Comparison of ENCODE assay signal across 9 mouse cellular contexts in genomic region chr19:4120496-4120895, GRCm38 (mm10). TPM values are rescaled to one million over a fixed set of nuclear protein-coding genes. Genes with fewer than 3 reads are reported as not detected.
DNase-seq lines count a peak whose midpoint lies in the region; ATAC-seq and TF ChIP-seq lines count a peak whose summit lies in the region.
"Had no signal": no experiment of that assay in that cellular context is flagged by ENCODE, and none has a peak within 500 bp of the region (broad histone marks: within the 10 kb centered on the region; RNA-seq: fewer than 3 reads in every experiment).

No protein-coding gene starts in this region.

- H3K9ac ChIP-seq in heart, postnatal 0 days (replicated peaks; ENCODE audit: low read depth, low read length): no peak overlapping the region
- H3K9ac ChIP-seq in hindbrain, embryonic 14.5 days: no peak overlapping the region
- H3K9ac ChIP-seq in midbrain, embryonic 13.5 days (replicated peaks): no peak overlapping the region

- H3K4me1 ChIP-seq in heart, postnatal 0 days (ENCODE audit: control insufficient read depth, insufficient read depth): peaks cover 9% of the 10 kb centered on the region; the same call in 1 of the 2 replicates
- H3K4me1 ChIP-seq in embryonic facial prominence, embryonic 10.5 days: peaks cover 24% of the 10 kb centered on the region
- H3K4me1 ChIP-seq in hindbrain, embryonic 14.5 days (replicated peaks; ENCODE audit: control insufficient read depth, insufficient read depth, low read length): peaks cover 9% of the 10 kb centered on the region
- peaks cover 10% of the 10 kb centered on the region for H3K4me1 ChIP-seq in midbrain, embryonic 13.5 days (replicated peaks)

- H3K4me3 ChIP-seq in heart, postnatal 0 days (ENCODE audit: low read depth, low read length): no peak overlapping the region
- H3K4me3 ChIP-seq in embryonic facial prominence, embryonic 10.5 days: peak overlapping the region; percentile 63
- H3K4me3 ChIP-seq in hindbrain, embryonic 14.5 days (replicated peaks; ENCODE audit: low read length): peak overlapping the region; percentile 33
- peak overlapping the region; percentile 48 for H3K4me3 ChIP-seq in midbrain, embryonic 13.5 days (replicated peaks)

- no peaks in the 10 kb centered on the region for H3K27me3 ChIP-seq in heart, postnatal 0 days (ENCODE audit: control insufficient read depth, insufficient read depth, low read length)
- H3K27me3 ChIP-seq in embryonic facial prominence, embryonic 10.5 days (replicated peaks; ENCODE audit: low read depth, poor library complexity, severe bottlenecking): no peaks in the 10 kb centered on the region
- H3K27me3 ChIP-seq in hindbrain, embryonic 14.5 days (ENCODE audit: control insufficient read depth, insufficient read depth, low read length): no peaks in the 10 kb centered on the region
- H3K27me3 ChIP-seq in midbrain, embryonic 13.5 days: no peaks in the 10 kb centered on the region
- H3K27me3 ChIP-seq: Patski had no signal

- no peak for TF ChIP-seq CTCF in heart, postnatal 0 days (IDR thresholded peaks at IDR 0.05; ENCODE audit: low read depth)

- DNase-seq in heart, postnatal 0 days (ENCODE audit: low spot score): no peak
- DNase-seq in heart, adult 8-10 months (ENCODE audit: low spot score): no peak
- no peak for DNase-seq in embryonic facial prominence, embryonic 10.5 days (ENCODE audit: low spot score)
- DNase-seq in hindbrain, embryonic 14.5 days (ENCODE audit: low spot score): no peak
- DNase-seq in thymus, postnatal 36 days: no peak
- DNase-seq in ovary, postnatal 36 days (ENCODE audit: low spot score): no peak
- no peak for DNase-seq in embryo, embryonic 9.5 days (ENCODE audit: extremely low spot score)

- peak overlapping the region; percentile 57 for H3K4me2 ChIP-seq in heart, postnatal 0 days (ENCODE audit: low read depth, low read length)
- H3K4me2 ChIP-seq in hindbrain, embryonic 14.5 days (replicated peaks): peak overlapping the region; percentile 37
- peak overlapping the region; percentile 50 for H3K4me2 ChIP-seq in midbrain, embryonic 13.5 days (replicated peaks)

- 87% methylated on average over 2 of the region's 2 CpGs for WGBS in heart, postnatal 0 days
- 96% methylated on average over 2 of the region's 2 CpGs for WGBS in embryonic facial prominence, embryonic 10.5 days
- 98% methylated on average over 2 of the region's 2 CpGs for WGBS in hindbrain, embryonic 14.5 days
- WGBS in midbrain, embryonic 13.5 days: 97% methylated on average over 2 of the region's 2 CpGs

- H3K9me3 ChIP-seq in heart, postnatal 0 days (replicated peaks; ENCODE audit: control insufficient read depth, low read length): no peaks in the 10 kb centered on the region
- no peaks in the 10 kb centered on the region for H3K9me3 ChIP-seq in embryonic facial prominence, embryonic 10.5 days
- H3K9me3 ChIP-seq in hindbrain, embryonic 14.5 days (ENCODE audit: control insufficient read depth, low read length): no peaks in the 10 kb centered on the region
- no peaks in the 10 kb centered on the region for H3K9me3 ChIP-seq in midbrain, embryonic 13.5 days

- ATAC-seq in heart, postnatal 0 days (ENCODE audit: insufficient read depth, low read depth): no peak
- ATAC-seq in hindbrain, embryonic 14.5 days (ENCODE audit: low FRiP score): no peak
- ATAC-seq in midbrain, embryonic 13.5 days: no peak

- H3K36me3 ChIP-seq in heart, postnatal 0 days (replicated peaks; ENCODE audit: control insufficient read depth, insufficient read depth, low read length): peaks cover 21% of the 10 kb centered on the region
- peaks cover 32% of the 10 kb centered on the region for H3K36me3 ChIP-seq in embryonic facial prominence, embryonic 10.5 days (replicated peaks)
- H3K36me3 ChIP-seq in hindbrain, embryonic 14.5 days (replicated peaks; ENCODE audit: control insufficient read depth, insufficient read depth): peaks cover 24% of the 10 kb centered on the region
- peaks cover 31% of the 10 kb centered on the region for H3K36me3 ChIP-seq in midbrain, embryonic 13.5 days

- H3K27ac ChIP-seq in heart, postnatal 0 days (ENCODE audit: low read depth): no peak overlapping the region
- no peak overlapping the region for H3K27ac ChIP-seq in embryonic facial prominence, embryonic 10.5 days (replicated peaks)
- H3K27ac ChIP-seq in hindbrain, embryonic 14.5 days: 0 out of 2 replicates have a peak overlapping the region, but pooled peaks have one; percentile 76
- H3K27ac ChIP-seq in midbrain, embryonic 13.5 days: no peak overlapping the region

- TF ChIP-seq EP300 in heart, postnatal 0 days (IDR thresholded peaks at IDR 0.05; ENCODE audit: low read depth): no peak

RNA-seq across cellular contexts. Expression of gene Aip, which starts 5.2 kb away (rescaled TPM):
- 21.4 and 23.8 TPM in 2 replicates for total RNA-seq in heart, postnatal 0 days (2014; rRNA removed; ENCODE audit: low replicate concordance)
- polyA plus RNA-seq in heart, postnatal 0 days (2015; fragmentation: Nextera tagmentation; extraction: Ambion mirVana): 61.7 and 66.2 TPM in 2 replicates
- 10 to 100 TPM; 65.9 to 79.6 (median 70.7) TPM for total RNA-seq in heart, adult 8-10 months (2022)
- polyA plus RNA-seq in embryonic facial prominence, embryonic 10.5 days (2016; fragmentation: Nextera tagmentation; extraction: Ambion mirVana): 70.9 and 71.1 TPM in 2 replicates
- polyA plus RNA-seq in hindbrain, embryonic 14.5 days (2014; fragmentation: Nextera tagmentation; extraction: Ambion mirVana): 93.8 and 99.7 TPM in 2 replicates
- 79.8 and 80.9 TPM in 2 replicates for polyA plus RNA-seq in midbrain, embryonic 13.5 days (2015; fragmentation: Nextera tagmentation; extraction: Ambion mirVana)

RNA-seq across cellular contexts. Expression of gene Gpr152, which starts 19.1 kb away (rescaled TPM):
- not detected in 2 replicates for total RNA-seq in heart, postnatal 0 days (2014; rRNA removed; ENCODE audit: low replicate concordance)
- polyA plus RNA-seq in heart, postnatal 0 days (2015; fragmentation: Nextera tagmentation; extraction: Ambion mirVana): 0.03 TPM in 2 replicates
- not detected for total RNA-seq in heart, adult 8-10 months (2022)
- polyA plus RNA-seq in embryonic facial prominence, embryonic 10.5 days (2016; fragmentation: Nextera tagmentation; extraction: Ambion mirVana): not detected in 2 replicates
- not detected in 2 replicates for polyA plus RNA-seq in hindbrain, embryonic 14.5 days (2014; fragmentation: Nextera tagmentation; extraction: Ambion mirVana)
- polyA plus RNA-seq in midbrain, embryonic 13.5 days (2015; fragmentation: Nextera tagmentation; extraction: Ambion mirVana): 0.05 and 0.08 TPM in 2 replicates
- polyA plus RNA-seq: Patski had no signal

RNA-seq across cellular contexts. Expression of gene Pitpnm1, which starts 20.7 kb away (rescaled TPM):
- 26.2 and 47.3 TPM in 2 replicates for total RNA-seq in heart, postnatal 0 days (2014; rRNA removed; ENCODE audit: low replicate concordance)
- polyA plus RNA-seq in heart, postnatal 0 days (2015; fragmentation: Nextera tagmentation; extraction: Ambion mirVana): 17.9 and 21.9 TPM in 2 replicates
- 10 to 100 TPM; 17.0 to 22.1 (median 18.3) TPM for total RNA-seq in heart, adult 8-10 months (2022)
- polyA plus RNA-seq in embryonic facial prominence, embryonic 10.5 days (2016; fragmentation: Nextera tagmentation; extraction: Ambion mirVana): 9.9 and 11.0 TPM in 2 replicates
- polyA plus RNA-seq in hindbrain, embryonic 14.5 days (2014; fragmentation: Nextera tagmentation; extraction: Ambion mirVana): 70.0 and 74.7 TPM in 2 replicates
- 45.0 and 45.9 TPM in 2 replicates for polyA plus RNA-seq in midbrain, embryonic 13.5 days (2015; fragmentation: Nextera tagmentation; extraction: Ambion mirVana)

RNA-seq across cellular contexts. Expression of gene Cabp4, which starts 23.3 kb away (rescaled TPM):
- not detected in 2 replicates for total RNA-seq in heart, postnatal 0 days (2014; rRNA removed; ENCODE audit: low replicate concordance)
- 0.07 and 0.11 TPM in 2 replicates for polyA plus RNA-seq in heart, postnatal 0 days (2015; fragmentation: Nextera tagmentation; extraction: Ambion mirVana)
- total RNA-seq in heart, adult 8-10 months (2022): not detected
- polyA plus RNA-seq in embryonic facial prominence, embryonic 10.5 days (2016; fragmentation: Nextera tagmentation; extraction: Ambion mirVana): 0.14 TPM in 1 of 2 replicates, not detected in the other
- polyA plus RNA-seq in hindbrain, embryonic 14.5 days (2014; fragmentation: Nextera tagmentation; extraction: Ambion mirVana): 0.11 and 0.26 TPM in 2 replicates
- polyA plus RNA-seq in midbrain, embryonic 13.5 days (2015; fragmentation: Nextera tagmentation; extraction: Ambion mirVana): 0.19 and 0.34 TPM in 2 replicates

RNA-seq across cellular contexts. Expression of gene Cdk2ap2, which starts 23.5 kb away (rescaled TPM):
- 63.2 and 67.3 TPM in 2 replicates for total RNA-seq in heart, postnatal 0 days (2014; rRNA removed; ENCODE audit: low replicate concordance)
- 46.8 and 59.6 TPM in 2 replicates for polyA plus RNA-seq in heart, postnatal 0 days (2015; fragmentation: Nextera tagmentation; extraction: Ambion mirVana)
- 10 to 100 TPM; 33.6 to 43.4 (median 39.5) TPM for total RNA-seq in heart, adult 8-10 months (2022)
- 77.2 and 80.2 TPM in 2 replicates for polyA plus RNA-seq in embryonic facial prominence, embryonic 10.5 days (2016; fragmentation: Nextera tagmentation; extraction: Ambion mirVana)
- 79.2 and 82.1 TPM in 2 replicates for polyA plus RNA-seq in hindbrain, embryonic 14.5 days (2014; fragmentation: Nextera tagmentation; extraction: Ambion mirVana)
- 78.7 and 82.1 TPM in 2 replicates for polyA plus RNA-seq in midbrain, embryonic 13.5 days (2015; fragmentation: Nextera tagmentation; extraction: Ambion mirVana)
